Mouse (Mus musculus) heart, embryonic 14.5 days (tissue): Measurements from ENCODE around the gene Myh9. TPM values are rescaled to one million over a fixed set of nuclear protein-coding genes. Genes with fewer than 3 reads are reported as not detected.
A peak's percentile ranks its signal among the peaks of the same experiment; 100 is the strongest.
"Not testable (repeated sequence)": the region's sequence is repeated elsewhere in the genome, so short reads cannot be mapped to it uniquely, and the experiment has no call there.

Experiments used
- ATAC-seq: fragments of 200-750 bp; cut with Nextera tagmentation; 2 replicates; pipeline ENCODE4 v1.8.0; 2017; ENCODE audit warnings: low read depth, moderate TSS enrichment; ENCODE audit not compliant: insufficient number of reproducible peaks, insufficient read depth, low FRiP score
- H3K27ac ChIP-seq, 2 experiments: fragments of 200-500 bp in 1 of 2; fragments of 300-500 bp in 1 of 2; sonication (generic) in 1 of 2; replicated peaks in 1 of 2; 2 replicates each; pipeline ENCODE4 v1.5.1; 2012 to 2014; ENCODE audit warnings: low read depth in 2 of 2, low read length in 2 of 2, control low read depth in 1 of 2, mild to moderate bottlenecking in 1 of 2, mixed read lengths in 1 of 2; ENCODE audit not compliant: control insufficient read depth in 1 of 2, insufficient read depth in 1 of 2
- H3K27me3 ChIP-seq: fragments of 300-500 bp; sonication (generic); 2 replicates; pipeline ENCODE4 v1.6.1; 2014; ENCODE audit warnings: mild to moderate bottlenecking, low read length, control low read depth; ENCODE audit not compliant: control insufficient read depth, insufficient read depth
- H3K36me3 ChIP-seq: fragments of 300-500 bp; sonication (generic); 2 replicates; pipeline ENCODE4 v1.6.1; 2014; ENCODE audit warnings: mild to moderate bottlenecking, control low read depth, low read length, mixed read lengths; ENCODE audit not compliant: control insufficient read depth, insufficient read depth
- H3K4me1 ChIP-seq, 2 experiments: fragments of 200-500 bp in 1 of 2; fragments of 300-500 bp in 1 of 2; sonication (generic) in 1 of 2; 2 replicates each; pipeline ENCODE4 v1.6.1; 2012 to 2014; ENCODE audit warnings: low read length in 2 of 2, control low read depth in 1 of 2, mixed read lengths in 1 of 2; ENCODE audit not compliant: control insufficient read depth in 2 of 2, insufficient read depth in 2 of 2
- H3K4me2 ChIP-seq: fragments of 300-500 bp; sonication (generic); 2 replicates; pipeline ENCODE4 v1.6.1; 2014; ENCODE audit warnings: mild to moderate bottlenecking, low read length
- H3K4me3 ChIP-seq, 2 experiments: fragments of 200-500 bp in 1 of 2; fragments of 300-500 bp in 1 of 2; sonication (generic) in 1 of 2; 2 replicates each; pipeline ENCODE4 v1.5.1; 2012 to 2014; ENCODE audit warnings: low read length in 2 of 2, mild to moderate bottlenecking in 2 of 2, control low read depth in 1 of 2, low read depth in 1 of 2, moderate library complexity in 1 of 2; ENCODE audit not compliant: control insufficient read depth in 1 of 2, insufficient read depth in 1 of 2
- H3K9ac ChIP-seq: fragments of 300-500 bp; sonication (generic); 2 replicates; pipeline ENCODE4 v1.6.1; 2014; ENCODE audit warnings: mild to moderate bottlenecking, low read length
- H3K9me3 ChIP-seq: fragments of 300-500 bp; sonication (generic); 2 replicates; pipeline ENCODE4 v1.6.1; 2016; ENCODE audit warnings: low read length, control low read depth; ENCODE audit not compliant: control insufficient read depth
- WGBS: fragments of 180-500 bp; shearing (Covaris S2); extraction: QIAGEN DNeasy Blood & Tissue Kit; methylation state at CpG from one replicate; pipeline ENCODE4 v1.1.7; 2014; 5-methylcytosine and 5-hydroxymethylcytosine counted together
- polyA plus RNA-seq: library from polyadenylated mRNA; unstranded; fragments of >200 nt; fragmentation: Nextera tagmentation; extraction: Ambion mirVana; gene quantifications from 2 replicates; pipeline ENCODE4 v1.2.1, GENCODE M21; 2014

The Myh9 gene
- polyA plus RNA-seq, 1 experiment from 2014 or later: 31.0 TPM

- not testable (repeated sequence) for H3K4me2 ChIP-seq, H3K27me3 ChIP-seq, H3K9ac ChIP-seq, H3K27ac ChIP-seq, ATAC-seq, H3K4me3 ChIP-seq, H3K4me1 ChIP-seq, H3K9me3 ChIP-seq, H3K36me3 ChIP-seq
- 86% methylated on average over 8 of the region's 10 CpGs for WGBS
Measured at GRCm38 (mm10) chr15:77867231-77867968, 25.4 kb upstream of the Myh9 start.

- WGBS: 55% methylated on average over 11 of the region's 11 CpGs
- no peak overlapping the region for H3K9ac ChIP-seq
Measured at GRCm38 (mm10) chr15:77866583-77867220, 24.7 kb upstream of the Myh9 start.

GRCm38 (mm10) chr15:77864063-77864758, 22.2 kb upstream of the Myh9 start:
- no peak overlapping the region for H3K27ac ChIP-seq
- no peak for ATAC-seq
- H3K27me3 ChIP-seq: no peaks in the 10 kb centered on the region
- H3K9me3 ChIP-seq: no peaks in the 10 kb centered on the region
- H3K4me3 ChIP-seq: no peak overlapping the region
- H3K36me3 ChIP-seq: no peaks in the 10 kb centered on the region
- no peak overlapping the region for H3K4me2 ChIP-seq
- no peak overlapping the region for H3K9ac ChIP-seq
- H3K4me1 ChIP-seq: peaks cover 0 to 4% of the 10 kb centered on the region in 2 experiments; a peak in 2 of 4 replicates
- WGBS: 81% methylated on average over 9 of the region's 9 CpGs

More at GRCm38 (mm10) chr15:77866583-77867220, 24.7 kb upstream of the Myh9 start:
- Histone ChIP-seq H3K4me1 (peaks cover 0 to 4% of the 10 kb centered on the region in 2 experiments; a peak in 2 of 4 replicates), H3K36me3 (no peaks in the 10 kb centered on the region), H3K27me3 (no peaks in the 10 kb centered on the region), H3K9me3 (no peaks in the 10 kb centered on the region), H3K4me3 (no peak overlapping the region), H3K4me2 (no peak overlapping the region), H3K27ac (no peak overlapping the region)
- ATAC-seq: no peak

- peaks cover 0 to 4% of the 10 kb centered on the region in 2 experiments; a peak in 2 of 4 replicates for H3K4me1 ChIP-seq
- no peak overlapping the region for H3K9ac ChIP-seq
- H3K9me3 ChIP-seq: no peaks in the 10 kb centered on the region
- WGBS: 82% methylated on average over 22 of the region's 22 CpGs
- H3K27me3 ChIP-seq: no peaks in the 10 kb centered on the region
- no peak overlapping the region for H3K4me2 ChIP-seq
- H3K27ac ChIP-seq: no peak overlapping the region
- no peak overlapping the region for H3K4me3 ChIP-seq
- ATAC-seq: no peak
- H3K36me3 ChIP-seq: no peaks in the 10 kb centered on the region
Measured at GRCm38 (mm10) chr15:77862991-77863972, 21.3 kb upstream of the Myh9 start.

- ATAC-seq: no peak
- no peaks in the 10 kb centered on the region for H3K27me3 ChIP-seq
Measured at GRCm38 (mm10) chr15:77860081-77860665, 18.2 kb upstream of the Myh9 start.

GRCm38 (mm10) chr15:77857662-77858156, 15.7 kb upstream of the Myh9 start:
- Histone ChIP-seq H3K27ac (no peak overlapping the region), H3K4me3 (peak overlapping the region; percentile 32 to 59), H3K4me1 (peaks cover 12% of the 10 kb centered on the region in 2 experiments), H3K36me3 (no peaks in the 10 kb centered on the region), H3K9ac (peak overlapping the region; percentile 2; the same call in 1 of the 2 replicates), H3K9me3 (no peaks in the 10 kb centered on the region), H3K4me2 (peak overlapping the region; percentile 69), H3K27me3 (no peaks in the 10 kb centered on the region)
- ATAC-seq: peak; percentile 61
- WGBS: 2% methylated on average over 28 of the region's 28 CpGs

More at GRCm38 (mm10) chr15:77860081-77860665, 18.2 kb upstream of the Myh9 start:
- H3K4me3 ChIP-seq: no peak overlapping the region
- WGBS: 20% methylated on average over 1 of the region's 1 CpGs
- H3K9ac ChIP-seq: no peak overlapping the region
- H3K9me3 ChIP-seq: no peaks in the 10 kb centered on the region
- H3K4me1 ChIP-seq: peaks cover 12% of the 10 kb centered on the region in 2 experiments
- no peaks in the 10 kb centered on the region for H3K36me3 ChIP-seq
- no peak overlapping the region for H3K4me2 ChIP-seq
- no peak overlapping the region for H3K27ac ChIP-seq
